Mouse (Mus musculus) gastrocnemius, postnatal 14 days (tissue): ENCODE results near the gene Apeh. TPM values are rescaled to one million over a fixed set of nuclear protein-coding genes. Genes with fewer than 3 reads are reported as not detected.

Experiments used
- microRNA-seq, 2 experiments: library from miRNA; unstranded; fragments of <30 nt; microRNA quantifications; one replicate each; pipeline ENCODE4 v1.2.0; 2021
- total RNA-seq, 2 experiments: library from RNA; stranded (reverse); gene quantifications; 2 replicates each; pipeline ENCODE4 v1.2.3; 2021

The Apeh gene
- total RNA-seq, 2 experiments from 2014 or later, result 37.9 to 38.3 TPM

Small RNA genes lying within 50 kb of the gene (microRNA-seq; reads per million reads assigned to microRNA genes)
- gene Gm47303 (0 reads per million in 2 experiments), gene Mir7088 (0 reads per million in 2 experiments)

Other genes with a start within 250 kb of the Apeh start
- 10 to 100 TPM; 18.0 to 19.7 TPM for gene Rbm6, start 221.4 kb downstream of the Apeh start, total RNA-seq
- 1 to 10 TPM; 5.9 to 6.7 TPM for gene Mon1a, start 206.5 kb downstream of the Apeh start, total RNA-seq
- gene Mst1r, start 187.7 kb downstream of the Apeh start, total RNA-seq, result 1 to 10 TPM; 1.2 to 1.8 TPM
- not detected for gene Actl11, start 166.1 kb downstream of the Apeh start, total RNA-seq
- under 1 TPM; 0.16 to 0.24 TPM for gene Camkv, start 158.9 kb downstream of the Apeh start, total RNA-seq
- gene Traip, start 144.5 kb downstream of the Apeh start, total RNA-seq, result 1 to 10 TPM in 1 of 2 experiments, under 1 TPM in 1; 0.97 to 1.1 TPM
- gene Uba7, start 119.1 kb downstream of the Apeh start, total RNA-seq, result 1 to 10 TPM; 2.6 to 4.0 TPM
- under 1 TPM in 1 of 2 experiments, not detected in 1; 0.33 TPM for gene Gm20661, start 111.5 kb downstream of the Apeh start, total RNA-seq
- gene Inka1, start 108.7 kb downstream of the Apeh start, total RNA-seq, result 1 to 10 TPM; 6.0 to 7.6 TPM
- gene Cdhr4, start 102.1 kb downstream of the Apeh start, total RNA-seq, result 1 to 10 TPM in 1 of 2 experiments, under 1 TPM in 1; 0.68 to 1.1 TPM
- gene Gm20662, start 98.3 kb downstream of the Apeh start, total RNA-seq, result not detected
- 10 to 100 TPM; 26.3 to 28.8 TPM for gene Ip6k1, start 92.1 kb downstream of the Apeh start, total RNA-seq
- gene Gmppb, start 45.4 kb downstream of the Apeh start, total RNA-seq, result 1 to 10 TPM; 4.7 to 8.3 TPM
- 1 to 10 TPM; 1.0 to 2.4 TPM for gene Amigo3, start 41.4 kb downstream of the Apeh start, total RNA-seq
- gene Mst1, start 14.2 kb downstream of the Apeh start, total RNA-seq, result not detected
- gene Rnf123, start 11.3 kb downstream of the Apeh start, total RNA-seq, result 100 to 1,000 TPM; 154 to 161 TPM
- gene Bsn, start 95.8 kb upstream of the Apeh start, total RNA-seq, result under 1 TPM; 0.11 to 0.29 TPM
- gene Dag1, start 169.4 kb upstream of the Apeh start, total RNA-seq, result 100 to 1,000 TPM; 232 to 238 TPM
- 1 to 10 TPM; 9.3 to 9.8 TPM for gene Nicn1, start 195.8 kb upstream of the Apeh start, total RNA-seq
- gene Amt, start 202.2 kb upstream of the Apeh start, total RNA-seq, result 1 to 10 TPM in 1 of 2 experiments, under 1 TPM in 1; 0.76 to 1.3 TPM
- gene Rhoa, start 211.5 kb upstream of the Apeh start, total RNA-seq, result 100 to 1,000 TPM; 159 to 177 TPM
- 10 to 100 TPM; 24.7 to 26.9 TPM for gene Tcta, start 211.6 kb upstream of the Apeh start, total RNA-seq
- 10 to 100 TPM; 86.5 to 98.0 TPM for gene Gpx1, start 244.3 kb upstream of the Apeh start, total RNA-seq